Mouse (Mus musculus): ENCODE data around the gene Tmtc2. TPM values are rescaled to one million over a fixed set of nuclear protein-coding genes. Genes with fewer than 3 reads are reported as not detected.

Gene Tmtc2
- polyA plus RNA-seq, 1 experiment from 2014 or later: 5.4 TPM

GRCm38 (mm10) chr10:105144382-105144781, 429.9 kb downstream of the Tmtc2 start:
- Histone ChIP-seq H3K36me3 (ENCODE audit: control insufficient read depth, insufficient read depth, low read length) (no peaks in the 10 kb centered on the region), H3K4me2 (ENCODE audit: low read depth, low read length) (no peak overlapping the region), H3K27me3 (replicated peaks; ENCODE audit: control insufficient read depth, insufficient read depth, low read length) (no peaks in the 10 kb centered on the region), H3K4me1 (ENCODE audit: control insufficient read depth, insufficient read depth, low read length) (no peaks in the 10 kb centered on the region), H3K4me3 (ENCODE audit: low read length) (no peak overlapping the region), H3K27ac (ENCODE audit: low read length) (no peak overlapping the region), H3K9ac (ENCODE audit: low read depth, low read length) (no peak overlapping the region), H3K9me3 (ENCODE audit: control insufficient read depth, low read length) (no peaks in the 10 kb centered on the region)
- ATAC-seq: no peak
- 61% methylated on average over 4 of the region's 4 CpGs for WGBS

- Histone ChIP-seq H3K9me3 (ENCODE audit: control insufficient read depth, low read length) (no peaks in the 10 kb centered on the region), H3K4me2 (ENCODE audit: low read depth, low read length) (no peak overlapping the region), H3K4me1 (ENCODE audit: control insufficient read depth, insufficient read depth, low read length) (no peaks in the 10 kb centered on the region), H3K9ac (ENCODE audit: low read depth, low read length) (no peak overlapping the region), H3K4me3 (ENCODE audit: low read length) (no peak overlapping the region), H3K27me3 (replicated peaks; ENCODE audit: control insufficient read depth, insufficient read depth, low read length) (no peaks in the 10 kb centered on the region), H3K27ac (ENCODE audit: low read length) (no peak overlapping the region), H3K36me3 (ENCODE audit: control insufficient read depth, insufficient read depth, low read length) (no peaks in the 10 kb centered on the region)
- 78% methylated on average over 3 of the region's 3 CpGs for WGBS
- ATAC-seq: no peak
Observed at GRCm38 (mm10) chr10:105142201-105142600, 432.1 kb downstream of the Tmtc2 start.

Measured in intestine, embryonic 16.5 days (tissue).